Mouse (Mus musculus) MEL (cell line): Measurements from ENCODE around the gene Adgrv1. TPM values are rescaled to one million over a fixed set of nuclear protein-coding genes. Genes with fewer than 3 reads are reported as not detected.

Experiments
- DNase-seq: peaks from one replicate; pipeline ENCODE4 v3.0.0; 2011; ENCODE audit warnings: low read depth, low spot score
- H3K27ac ChIP-seq: 2 replicates; pipeline ENCODE4 v1.5.1; 2012; ENCODE audit warnings: low read depth, mild to moderate bottlenecking, control low read depth, low read length, moderate library complexity; ENCODE audit not compliant: control insufficient read depth
- H3K27me3 ChIP-seq, 2 experiments: fragments of 150-350 bp in 1 of 2; sonication (generic) in 1 of 2; 2 replicates each; pipeline ENCODE4 v1.6.1; 2012; ENCODE audit warnings: low read length in 2 of 2, mild to moderate bottlenecking in 2 of 2, improper control_type of control experiment in 1 of 2, moderate library complexity in 1 of 2; ENCODE audit not compliant: insufficient read depth in 2 of 2, control insufficient read depth in 1 of 2
- H3K36me3 ChIP-seq, 2 experiments: 2 replicates each; pipeline ENCODE4 v1.6.1; 2012 to 2014; ENCODE audit warnings: low read length in 2 of 2, improper control_type of control experiment in 1 of 2, inconsistent platforms in 1 of 2, mild to moderate bottlenecking in 1 of 2; ENCODE audit not compliant: insufficient read depth in 2 of 2, control insufficient read depth in 1 of 2
- H3K4me1 ChIP-seq, 2 experiments: fragments of 150-350 bp in 1 of 2; sonication (generic) in 1 of 2; 2 replicates each; pipeline ENCODE4 v1.6.1; 2012; ENCODE audit warnings: low read length in 2 of 2, improper control_type of control experiment in 1 of 2, mild to moderate bottlenecking in 1 of 2; ENCODE audit not compliant: insufficient read depth in 2 of 2, control insufficient read depth in 1 of 2
- H3K4me3 ChIP-seq, 2 experiments: fragments of 150-350 bp in 1 of 2; sonication (generic) in 1 of 2; 2 replicates each; pipeline ENCODE4 v1.5.1; 2012; ENCODE audit warnings: low read depth in 2 of 2, low read length in 2 of 2, mild to moderate bottlenecking in 2 of 2, moderate library complexity in 2 of 2, control low read depth in 1 of 2, improper control_type of control experiment in 1 of 2; ENCODE audit not compliant: control insufficient read depth in 1 of 2, insufficient read depth in 1 of 2
- H3K79me2 ChIP-seq: 2 replicates; pipeline ENCODE4 v1.6.1; 2012; ENCODE audit warnings: mild to moderate bottlenecking, low read length, moderate library complexity; ENCODE audit not compliant: control insufficient read depth, poor library complexity, insufficient read depth
- H3K9ac ChIP-seq: 2 replicates; pipeline ENCODE4 v1.6.1; 2012; ENCODE audit warnings: low read depth, mild to moderate bottlenecking, control low read depth, low read length, moderate library complexity; ENCODE audit not compliant: control insufficient read depth, poor library complexity, severe bottlenecking
- H3K9me3 ChIP-seq: fragments of 150-350 bp; sonication (generic); replicated peaks from 2 replicates; pipeline ENCODE4 v1.6.1; 2012; ENCODE audit warnings: mild to moderate bottlenecking, low read length, improper control_type of control experiment, moderate library complexity; ENCODE audit not compliant: insufficient read depth
- CHD2 ChIP-seq: IDR thresholded peaks from 2 replicates; pipeline ENCODE4 v1.6.1; 2011; ENCODE audit warnings: low read length, improper control_type of control experiment
- CTCF ChIP-seq, 3 experiments: IDR thresholded peaks in 2 of 3; conservative IDR thresholded peaks in 1 of 3; 2 replicates each; pipeline ENCODE4 v1.5.1; 2011 to 2012; ENCODE audit warnings: low read length in 3 of 3, low read depth in 2 of 3, mild to moderate bottlenecking in 2 of 3, improper control_type of control experiment in 1 of 3, inconsistent platforms in 1 of 3, mixed read lengths in 1 of 3, moderate library complexity in 1 of 3; ENCODE audit not compliant: control insufficient read depth in 1 of 3, insufficient read depth in 1 of 3, poor library complexity in 1 of 3, severe bottlenecking in 1 of 3
- ELF1 ChIP-seq: IDR thresholded peaks from 2 replicates; pipeline ENCODE4 v1.6.1; 2014; ENCODE audit warnings: low read depth, mild to moderate bottlenecking, inconsistent platforms, low read length, improper control_type of control experiment, moderate library complexity
- MEF2A ChIP-seq: IDR thresholded peaks from 2 replicates; pipeline ENCODE4 v1.6.1; 2014; ENCODE audit warnings: low read depth, mild to moderate bottlenecking, inconsistent platforms, low read length, improper control_type of control experiment; ENCODE audit not compliant: poor library complexity, insufficient replicate concordance, severe bottlenecking; ENCODE audit errors: extremely low read depth
- MYB ChIP-seq: IDR thresholded peaks from 2 replicates; pipeline ENCODE4 v1.6.1; 2011; ENCODE audit warnings: mild to moderate bottlenecking, low read depth, low read length, improper control_type of control experiment
- MYC ChIP-seq: IDR thresholded peaks from 2 replicates; pipeline ENCODE4 v1.6.1; 2011; ENCODE audit warnings: low read depth, mild to moderate bottlenecking, low read length, improper control_type of control experiment, moderate library complexity
- POLR2AphosphoS5 ChIP-seq: IDR thresholded peaks from 2 replicates; pipeline ENCODE4 v1.6.1; 2012; ENCODE audit warnings: low read depth, borderline replicate concordance, mild to moderate bottlenecking, inconsistent platforms, low read length, moderate library complexity, mixed read lengths
- RCOR1 ChIP-seq: IDR thresholded peaks from 2 replicates; pipeline ENCODE4 v1.6.1; 2012; ENCODE audit warnings: low read depth, mild to moderate bottlenecking, inconsistent platforms, low read length, improper control_type of control experiment
- TBP ChIP-seq: IDR thresholded peaks from 2 replicates; pipeline ENCODE4 v1.8.0; 2011; ENCODE audit warnings: low read depth, low read length, improper control_type of control experiment
- ZNF384 ChIP-seq: IDR thresholded peaks from 2 replicates; pipeline ENCODE4 v1.6.1; 2012; ENCODE audit warnings: low read depth, mild to moderate bottlenecking, inconsistent platforms, low read length, improper control_type of control experiment
- polyA plus RNA-seq, 2 experiments: library from polyadenylated mRNA; stranded (reverse) in 1 of 2; unstranded in 1 of 2; fragments of >175 nt in 1 of 2; fragments of >200 nt in 1 of 2; gene quantifications; 2 replicates each; pipeline versions ENCODE4 v1.2.1 to v1.2.4; 2012; ENCODE audit warnings: low replicate concordance in 2 of 2, low read depth in 1 of 2; ENCODE audit not compliant: insufficient read length in 2 of 2, insufficient read depth in 1 of 2, missing spikeins in 1 of 2
- total RNA-seq: library from RNA; depleted of rRNA; stranded (reverse); fragments of 300-350 nt; gene quantifications from 2 replicates; pipeline ENCODE4 v1.2.3, GENCODE M21; 2012

Adgrv1 gene
- total and polyA plus RNA-seq, 3 experiments = 5.6 to 5.8 TPM; not detected in 1

DNA sequence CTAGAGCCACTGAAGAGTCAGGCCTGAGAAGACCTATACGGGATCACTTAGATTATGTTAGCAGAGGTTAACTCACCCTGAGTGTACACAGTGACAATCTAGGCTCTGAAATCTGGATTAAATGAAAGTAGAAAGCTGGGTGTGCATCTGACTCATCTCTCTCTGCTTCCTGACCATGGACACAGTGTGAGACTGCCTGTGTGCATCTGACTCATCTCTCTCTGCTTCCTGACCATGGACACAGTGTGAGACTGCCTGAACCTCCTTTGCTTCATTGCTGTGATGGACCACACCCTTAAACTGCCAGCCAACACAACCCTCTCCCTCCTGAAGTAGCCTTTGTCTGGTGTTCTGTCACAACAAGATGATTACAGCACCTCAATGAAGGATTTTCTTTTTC is 231.2 kb downstream of the Adgrv1 start:
- H3K27ac ChIP-seq = no peak overlapping the region
- TF ChIP-seq CHD2 (no peak), TBP (peak; percentile 74)
- H3K9ac ChIP-seq = no peak overlapping the region
- H3K9me3 ChIP-seq = no peaks in the 10 kb centered on the region
- peak; percentile 42 for DNase-seq
- no peak overlapping the region for H3K4me3 ChIP-seq
- H3K36me3 ChIP-seq = peaks cover 0 to 3% of the 10 kb centered on the region in 2 experiments; a peak in 1 of 4 replicates
- no peaks in the 10 kb centered on the region for H3K27me3 ChIP-seq
- no peaks in the 10 kb centered on the region for H3K79me2 ChIP-seq
- peaks cover 3 to 4% of the 10 kb centered on the region in 2 experiments; a peak in 3 of 4 replicates for H3K4me1 ChIP-seq

- no peak overlapping the region for H3K4me3 ChIP-seq
- DNase-seq = peak; percentile 49
- H3K36me3 ChIP-seq = no peaks in the 10 kb centered on the region
- no peaks in the 10 kb centered on the region for H3K27me3 ChIP-seq
- H3K79me2 ChIP-seq = no peaks in the 10 kb centered on the region
- no peak for TF ChIP-seq MYB
- no peak for TF ChIP-seq RCOR1
- no peak for TF ChIP-seq POLR2AphosphoS5
- TF ChIP-seq ZNF384 = no peak
- TF ChIP-seq, all 39 proteins: peak for 0
- H3K4me1 ChIP-seq = no peaks in the 10 kb centered on the region; a peak in 1 of 4 replicates
- no peaks in the 10 kb centered on the region for H3K9me3 ChIP-seq
- H3K27ac ChIP-seq = no peak overlapping the region
- H3K9ac ChIP-seq = no peak overlapping the region
These were observed 247.2 kb downstream of the Adgrv1 start for GRCm38 (mm10) chr13:81385597-81386362.

DNA sequence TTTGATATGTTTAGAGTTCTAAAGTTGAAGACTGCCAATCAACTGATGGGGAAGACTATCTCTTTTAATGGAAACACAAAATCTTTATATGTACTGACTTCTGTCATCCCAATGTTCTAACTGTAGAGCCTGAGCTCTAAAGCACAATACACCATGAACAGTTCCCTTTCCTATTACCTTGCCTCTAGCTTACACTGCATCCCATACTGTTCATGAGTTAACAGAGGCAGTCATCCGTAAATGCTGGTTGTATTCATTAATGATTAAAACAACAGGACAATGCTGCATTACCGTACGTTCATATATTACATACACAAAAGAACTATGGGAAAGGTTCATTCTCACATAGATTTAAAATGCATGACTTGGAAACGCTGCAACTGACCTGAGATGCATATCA is 251.1 kb downstream of the Adgrv1 start:
- H3K9me3 ChIP-seq = no peaks in the 10 kb centered on the region
- no peak for DNase-seq
- H3K9ac ChIP-seq = no peak overlapping the region
- H3K4me1 ChIP-seq = no peaks in the 10 kb centered on the region; a peak in 1 of 4 replicates
- TF ChIP-seq ELF1 (no peak), MEF2A (no peak), MYC (no peak), CTCF (IDR thresholded peaks at IDR 0.05 in 2 of 3, conservative IDR thresholded peaks at IDR 0.05 in 1 of 3; ENCODE audit: control insufficient read depth in 1 of 3, insufficient read depth in 1 of 3, low read depth in 2 of 3, low read length in 3 of 3, poor library complexity in 1 of 3, severe bottlenecking in 1 of 3) (no peak)
- peaks cover 0 to 1% of the 10 kb centered on the region in 2 experiments; a peak in 2 of 4 replicates for H3K27me3 ChIP-seq
- H3K4me3 ChIP-seq = no peak overlapping the region
- no peak overlapping the region for H3K27ac ChIP-seq
- H3K79me2 ChIP-seq = no peaks in the 10 kb centered on the region
- no peaks in the 10 kb centered on the region for H3K36me3 ChIP-seq
